Mouse (Mus musculus) embryonic fibroblast, embryonic 13.5 days (primary cell): ENCODE measurements around the gene Hoxc10. TPM values are rescaled to one million over a fixed set of nuclear protein-coding genes. Genes with fewer than 3 reads are reported as not detected.

Source experiments
- H3K27ac ChIP-seq: 2 replicates; pipeline ENCODE4 v1.5.1; 2012; ENCODE audit warnings: low read length, control low read depth, inconsistent platforms; ENCODE audit not compliant: insufficient read depth
- H3K4me1 ChIP-seq: 2 replicates; pipeline ENCODE4 v1.6.1; 2011; ENCODE audit warnings: low read length; ENCODE audit not compliant: control insufficient read depth, insufficient read depth
- H3K4me3 ChIP-seq: 2 replicates; pipeline ENCODE4 v1.5.1; 2011; ENCODE audit warnings: mild to moderate bottlenecking, control low read depth, low read length; ENCODE audit not compliant: insufficient read depth
- CTCF ChIP-seq: IDR thresholded peaks from 2 replicates; pipeline ENCODE4 v1.5.1; 2011; ENCODE audit warnings: mild to moderate bottlenecking, control low read depth, low read length, moderate library complexity, borderline replicate concordance; ENCODE audit not compliant: insufficient read depth
- POLR2A ChIP-seq: IDR thresholded peaks from 2 replicates; pipeline ENCODE4 v1.6.1; 2011; ENCODE audit warnings: low read depth, mild to moderate bottlenecking, control low read depth, low read length, moderate library complexity
- polyA plus RNA-seq: library from polyadenylated mRNA; stranded (reverse); fragments of >200 nt; gene quantifications from 2 replicates; pipeline ENCODE4 v1.2.4, GENCODE M21; 2011; ENCODE audit warnings: low read depth; ENCODE audit not compliant: missing spikeins, insufficient read length

The Hoxc10 gene
- polyA plus RNA-seq = 7.3 and 16.6 TPM in 2 replicates

DNA sequence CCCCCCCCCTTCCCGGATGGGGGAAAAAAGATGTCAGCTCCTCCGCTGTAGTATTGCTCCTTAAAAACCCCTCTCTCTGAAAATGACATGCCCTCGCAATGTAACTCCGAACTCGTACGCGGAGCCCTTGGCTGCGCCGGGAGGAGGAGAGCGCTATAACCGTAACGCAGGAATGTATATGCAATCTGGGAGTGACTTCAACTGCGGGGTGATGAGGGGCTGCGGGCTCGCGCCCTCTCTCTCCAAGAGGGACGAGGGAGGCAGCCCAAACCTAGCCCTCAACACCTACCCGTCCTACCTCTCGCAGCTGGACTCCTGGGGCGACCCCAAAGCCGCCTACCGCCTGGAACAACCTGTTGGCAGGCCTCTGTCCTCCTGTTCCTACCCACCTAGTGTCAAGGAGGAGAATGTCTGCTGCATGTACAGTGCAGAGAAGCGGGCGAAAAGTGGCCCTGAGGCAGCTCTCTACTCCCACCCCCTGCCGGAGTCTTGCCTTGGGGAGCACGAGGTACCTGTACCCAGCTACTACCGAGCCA is at the start of gene Hoxc10:
Gene Hoxc10 (plus strand): TSS at position 21 of the 536 bp plus-strand sequence.
- 0 out of 2 replicates have a peak, but pooled peaks have one; percentile 28 for TF ChIP-seq POLR2A
- no peak for TF ChIP-seq CTCF
- peak within 1 kb of the TSS; percentile 35 for H3K4me3 ChIP-seq
- no peak within 1 kb of the TSS; the same call in 1 of the 2 replicates for H3K27ac ChIP-seq
- no peaks in the 10 kb centered on the region for H3K4me1 ChIP-seq

DNA sequence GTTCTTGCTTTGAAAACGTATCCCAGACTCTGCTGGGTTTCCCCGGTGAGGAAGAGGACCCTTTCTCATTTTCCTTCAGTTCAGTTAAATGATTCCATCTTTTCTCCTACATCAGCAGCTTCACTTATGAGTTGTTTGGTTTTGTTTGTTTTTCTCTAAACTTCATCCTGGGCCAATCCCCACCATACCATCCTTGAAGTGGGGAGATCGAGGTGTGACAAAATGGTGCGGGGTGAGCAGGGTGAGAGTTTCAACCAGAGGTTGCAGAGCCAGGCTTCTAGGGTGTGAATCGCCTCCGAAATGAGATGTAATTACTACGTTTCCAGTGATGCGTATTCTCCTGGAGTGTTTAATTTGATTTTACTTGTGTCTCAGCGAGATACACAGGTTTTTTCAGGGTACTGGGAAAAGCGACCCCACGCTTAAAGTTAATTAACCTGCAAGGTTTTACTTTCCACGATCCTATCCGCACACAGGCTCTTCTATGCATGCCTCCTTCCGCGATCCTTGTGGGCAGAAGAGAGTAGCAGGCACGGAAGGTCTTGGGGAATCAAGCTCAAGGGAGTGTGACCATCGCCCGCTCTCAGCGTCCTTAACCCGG is 48.5 kb upstream of the Hoxc10 start:
- no peak overlapping the region for H3K4me3 ChIP-seq

DNA sequence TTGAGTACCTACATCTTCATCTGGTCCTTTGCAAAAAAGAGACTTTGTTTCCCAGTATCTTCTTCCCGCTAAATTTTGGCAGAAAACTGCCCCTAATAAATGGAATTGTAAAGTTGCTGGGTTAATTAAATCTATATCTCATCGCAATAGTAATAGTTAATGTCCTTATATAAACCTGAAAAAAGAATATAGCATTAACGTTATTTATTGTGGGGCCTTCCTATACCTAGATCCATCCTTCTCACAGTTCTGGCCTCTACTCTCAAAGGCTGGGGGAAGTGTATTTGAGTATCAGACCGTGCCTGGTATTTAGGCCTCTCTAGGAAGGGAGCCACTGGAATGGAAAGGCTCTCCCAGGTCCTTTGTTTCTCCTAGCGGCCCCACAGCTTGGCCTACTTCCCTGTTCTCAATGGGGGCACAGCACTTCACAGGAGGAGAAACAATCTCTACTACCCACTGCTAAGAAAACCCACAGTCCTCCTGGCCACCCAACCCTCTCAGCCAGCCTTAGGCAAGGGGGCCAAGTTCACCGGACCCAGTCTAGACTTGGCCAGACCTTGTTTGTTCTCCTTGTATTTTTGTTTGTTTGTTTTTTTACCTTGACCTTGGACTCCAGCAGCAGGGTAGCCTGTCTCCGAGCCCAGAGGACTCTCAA is 47.9 kb upstream of the Hoxc10 start:
- Histone ChIP-seq H3K27ac (no peak overlapping the region), H3K4me3 (no peak overlapping the region), H3K4me1 (no peaks in the 10 kb centered on the region)
- TF ChIP-seq CTCF = no peak
- TF ChIP-seq POLR2A = no peak

More for the DNA sequence above, 48.5 kb upstream of the Hoxc10 start:
- no peak overlapping the region for H3K27ac ChIP-seq
- TF ChIP-seq POLR2A (no peak), CTCF (no peak)
- no peaks in the 10 kb centered on the region for H3K4me1 ChIP-seq

DNA sequence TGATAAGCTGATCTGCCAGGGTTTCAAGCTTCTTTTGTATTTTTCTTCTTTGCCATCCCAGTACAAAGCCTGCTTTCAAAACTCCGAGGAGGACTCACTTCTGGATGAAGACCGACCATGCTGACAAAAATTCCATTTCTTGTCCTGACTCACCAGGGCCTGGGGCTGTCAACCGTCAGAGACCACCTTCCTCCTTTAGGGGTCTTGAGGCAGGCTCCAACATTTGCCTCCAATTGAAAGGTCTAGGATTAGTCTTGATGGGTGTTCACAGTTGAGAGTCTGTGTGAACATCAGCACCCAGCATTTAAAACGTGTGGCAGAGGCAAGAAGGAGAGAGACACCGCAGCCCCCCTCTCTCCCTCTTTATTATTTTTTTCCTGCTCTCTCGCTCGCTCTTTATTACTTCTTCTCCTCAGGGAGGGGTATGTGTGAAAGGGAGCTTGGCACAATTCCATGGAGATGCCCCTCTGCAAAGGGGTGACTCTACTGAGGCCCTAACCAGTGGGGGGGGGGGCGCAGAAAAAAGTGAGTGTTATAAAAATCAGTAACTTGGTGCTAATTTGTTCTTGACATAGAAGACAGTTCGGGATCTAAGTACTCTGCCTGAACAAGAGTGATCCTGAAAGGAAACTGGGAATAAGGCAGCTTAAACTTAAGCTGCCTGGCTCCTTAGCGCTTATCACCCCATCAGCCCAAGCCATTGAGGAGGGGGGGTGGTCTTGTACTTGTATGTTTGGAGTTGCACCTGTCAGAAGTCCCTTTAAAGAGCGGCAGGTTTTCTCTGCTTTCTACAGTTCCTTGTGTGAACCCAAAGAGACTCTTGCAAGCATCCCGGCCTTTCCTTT is 47.0 kb upstream of the Hoxc10 start:
- no peak for TF ChIP-seq CTCF
- TF ChIP-seq POLR2A = no peak
- Histone ChIP-seq H3K27ac (no peak overlapping the region), H3K4me1 (no peaks in the 10 kb centered on the region), H3K4me3 (no peak overlapping the region; the same call in 1 of the 2 replicates)

DNA sequence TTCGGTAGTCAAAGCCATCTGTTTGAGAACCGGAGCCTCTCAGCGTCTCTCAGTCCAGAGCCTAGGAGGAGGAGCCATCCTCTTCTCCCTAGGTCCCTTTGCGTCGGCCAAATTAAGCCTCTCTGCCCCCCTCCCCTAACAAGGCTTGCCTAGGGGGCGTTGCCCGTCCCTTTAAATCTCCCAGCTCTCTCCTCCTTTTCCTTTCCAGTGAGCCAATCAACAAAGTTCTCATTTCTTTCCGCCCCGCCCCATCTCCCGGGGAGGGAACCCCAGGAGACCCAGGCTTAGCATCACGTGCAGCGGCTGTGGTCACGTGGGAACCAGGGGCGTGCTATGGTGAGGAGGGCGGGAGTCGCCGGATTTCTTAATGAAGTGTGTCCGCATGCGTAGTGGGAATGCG is 46.0 kb upstream of the Hoxc10 start:
- no peak overlapping the region for H3K4me3 ChIP-seq
- TF ChIP-seq POLR2A (no peak), CTCF (no peak)
- no peak overlapping the region for H3K27ac ChIP-seq
- no peaks in the 10 kb centered on the region for H3K4me1 ChIP-seq

DNA sequence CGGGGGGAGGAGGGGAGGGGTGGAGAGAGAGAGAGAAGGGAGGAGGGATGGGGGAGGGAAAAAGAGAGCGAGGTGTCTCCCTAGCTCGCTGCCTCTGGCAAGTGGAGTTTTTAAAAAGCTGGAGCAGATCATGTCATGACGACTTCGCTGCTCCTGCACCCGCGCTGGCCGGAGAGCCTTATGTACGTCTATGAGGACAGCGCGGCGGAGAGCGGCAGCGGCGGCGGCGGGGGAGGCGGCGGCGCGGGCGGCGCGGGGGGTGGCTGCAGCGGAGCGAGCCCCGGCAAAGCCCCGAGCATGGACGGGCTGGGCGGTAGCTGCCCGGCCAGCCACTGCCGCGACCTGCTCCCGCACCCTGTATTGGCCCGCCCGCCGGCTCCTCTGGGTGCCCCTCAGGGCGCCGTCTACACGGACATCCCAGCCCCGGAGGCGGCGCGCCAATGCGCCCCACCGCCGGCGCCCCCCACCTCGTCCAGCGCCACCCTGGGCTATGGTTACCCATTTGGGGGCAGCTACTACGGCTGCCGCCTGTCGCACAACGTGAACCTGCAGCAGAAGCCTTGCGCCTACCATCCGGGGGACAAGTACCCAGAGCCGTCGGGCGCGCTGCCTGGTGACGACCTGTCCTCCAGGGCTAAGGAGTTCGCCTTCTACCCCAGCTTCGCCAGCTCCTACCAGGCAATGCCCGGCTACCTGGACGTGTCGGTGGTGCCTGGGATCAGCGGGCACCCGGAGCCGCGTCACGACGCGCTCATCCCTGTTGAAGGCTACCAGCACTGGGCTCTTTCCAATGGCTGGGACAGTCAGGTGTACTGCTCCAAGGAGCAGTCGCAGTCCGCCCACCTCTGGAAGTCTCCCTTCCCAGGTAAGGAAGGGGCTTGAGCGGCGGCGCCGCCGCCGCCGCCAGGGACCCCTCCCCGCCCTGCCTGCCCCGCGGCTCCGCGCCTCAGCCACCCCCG is 45.3 kb upstream of the Hoxc10 start, which contains the start of gene Hoxc13:
Gene Hoxc13 (plus strand): TSS at position 51 of the 959 bp plus-strand sequence.
- Histone ChIP-seq H3K4me1 (no peaks in the 10 kb centered on the region), H3K4me3 (no peak within 1 kb of the TSS; the same call in 1 of the 2 replicates), H3K27ac (no peak within 1 kb of the TSS)
- TF ChIP-seq POLR2A (no peak), CTCF (no peak)

DNA sequence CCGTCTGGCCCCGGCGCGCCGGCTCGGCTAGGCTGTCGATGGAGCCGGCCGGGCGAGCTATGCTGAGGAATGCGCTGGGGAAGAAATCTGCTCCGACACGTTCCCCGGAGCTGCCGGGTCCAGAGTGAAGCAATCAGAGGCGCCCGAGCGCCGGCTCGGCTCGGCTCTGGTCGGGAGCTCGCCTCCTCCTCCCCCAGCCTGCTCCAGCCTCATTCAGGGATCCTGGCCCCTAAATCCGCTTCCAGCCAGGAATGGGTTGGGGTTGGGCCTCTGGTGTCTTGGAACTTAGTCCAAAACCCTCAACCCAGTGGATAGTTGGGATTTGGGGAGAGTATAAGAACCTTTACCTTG is 44.6 kb upstream of the Hoxc10 start:
- Histone ChIP-seq H3K27ac (no peak overlapping the region), H3K4me1 (no peaks in the 10 kb centered on the region), H3K4me3 (no peak overlapping the region)
- TF ChIP-seq POLR2A (no peak), CTCF (no peak)

DNA sequence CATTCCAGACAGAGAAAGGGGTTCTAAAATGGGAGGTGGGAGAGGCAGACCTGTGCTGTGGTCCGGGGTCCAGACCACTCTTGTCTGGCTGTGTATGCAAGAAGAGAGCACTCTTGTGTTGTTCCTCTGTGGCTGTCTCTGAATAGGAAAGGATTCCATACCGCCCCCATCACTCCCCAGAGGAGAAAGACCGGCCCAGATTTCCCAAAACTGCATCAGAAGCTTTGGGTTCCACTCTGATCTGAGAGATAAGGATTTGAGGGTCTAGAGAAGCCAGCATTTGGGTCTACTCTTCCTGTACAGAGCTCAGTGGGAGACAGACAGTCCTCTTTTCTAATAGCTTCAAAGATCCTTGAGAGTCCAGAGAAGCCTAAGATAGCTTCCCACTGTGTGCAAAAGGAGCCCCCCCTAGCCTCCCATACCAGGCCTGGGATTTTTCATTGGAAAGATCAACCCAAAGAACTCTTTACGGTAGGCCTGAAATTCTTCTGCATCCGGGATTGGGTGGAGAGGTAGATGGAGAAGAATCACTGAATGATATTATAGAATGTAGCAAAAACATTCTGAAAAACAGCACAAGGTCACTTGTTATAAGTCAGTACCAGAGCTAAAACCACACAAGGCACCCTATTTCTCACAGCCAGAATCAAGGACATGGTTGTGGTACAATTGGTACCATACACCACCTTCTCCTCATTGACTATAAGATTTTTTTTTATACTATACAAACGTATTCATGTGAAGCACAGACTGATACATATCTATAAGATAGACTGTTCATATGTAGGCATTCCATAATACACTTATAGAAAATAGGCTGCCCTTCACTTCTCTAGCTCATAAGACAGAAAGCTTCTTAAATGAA is 43.7 kb upstream of the Hoxc10 start:
- H3K4me1 ChIP-seq = no peaks in the 10 kb centered on the region
- no peak overlapping the region for H3K27ac ChIP-seq
- no peak overlapping the region for H3K4me3 ChIP-seq
- TF ChIP-seq CTCF (no peak), POLR2A (no peak)
